Mouse (Mus musculus) spleen, postnatal 14 days (tissue): ENCODE data around the gene Gtpbp3.
"Not testable (repeated sequence)": the region's sequence is repeated elsewhere in the genome, so short reads cannot be mapped to it uniquely, and the experiment has no call there.

ENCODE experiments used
- DNase-seq, 2 experiments: peaks; one replicate each; pipeline ENCODE4 v3.0.0; 2021 to 2022; ENCODE audit warnings: low spot score in 2 of 2

Gtpbp3 gene

DNA sequence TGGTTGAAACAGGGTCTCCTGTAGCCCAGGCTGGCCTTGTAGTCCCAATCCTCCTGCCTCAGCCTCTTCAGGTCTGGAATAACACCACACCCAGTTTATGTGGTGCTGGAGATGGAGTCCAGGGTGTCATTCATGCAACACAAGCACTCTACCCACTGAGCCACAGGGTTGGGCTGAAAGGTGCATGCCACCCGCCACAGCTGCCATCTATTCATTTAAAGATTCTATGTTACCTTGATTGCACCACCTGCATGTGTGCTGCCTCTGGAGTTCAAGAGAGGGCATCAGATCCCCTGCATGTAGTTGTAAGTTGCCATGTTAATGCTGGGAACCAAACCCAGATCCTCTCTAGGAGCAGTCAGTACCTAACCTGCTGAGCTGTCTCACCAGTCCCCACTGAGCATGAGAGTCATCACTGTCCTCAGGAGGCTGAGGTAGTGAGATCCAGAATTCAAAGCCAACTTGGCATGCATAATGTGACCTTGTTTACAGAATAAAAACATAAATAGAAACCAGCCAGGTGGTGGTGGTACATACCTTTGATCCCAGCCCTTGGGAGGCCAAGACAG is 9.3 kb downstream of the Gtpbp3 start:
- DNase-seq, result no peak

DNA sequence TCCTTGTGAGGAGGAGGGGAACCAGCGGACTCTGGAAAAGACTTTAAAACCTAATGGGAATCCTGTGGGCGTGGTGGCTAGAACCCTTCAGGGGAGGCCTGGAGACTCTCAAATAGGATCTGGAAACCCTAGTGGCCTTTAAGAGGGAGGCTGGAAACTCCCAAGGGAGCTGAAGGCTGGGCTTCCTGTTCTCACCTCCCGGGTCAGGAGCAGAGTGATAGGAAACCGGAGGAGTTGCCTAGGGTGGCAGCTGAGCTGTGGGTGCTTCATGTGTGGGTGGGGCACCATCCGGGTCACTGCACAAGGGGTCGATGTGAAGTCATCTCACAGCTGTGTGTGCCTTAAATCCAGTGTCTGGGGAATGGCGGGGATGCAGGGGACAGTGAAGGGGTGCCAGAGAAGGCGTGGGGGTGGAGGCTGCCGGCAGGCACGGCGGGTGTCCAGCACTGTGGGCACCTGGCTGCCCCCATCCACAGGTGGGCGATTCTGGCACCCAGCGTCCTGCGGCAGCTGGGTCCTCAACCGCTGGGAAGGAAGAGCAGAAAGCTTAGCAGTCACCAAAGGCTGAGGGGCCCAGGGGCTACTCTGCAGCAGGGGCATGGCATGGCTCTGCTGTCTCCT is 10.1 kb downstream of the Gtpbp3 start:
- DNase-seq, result no peak

DNA sequence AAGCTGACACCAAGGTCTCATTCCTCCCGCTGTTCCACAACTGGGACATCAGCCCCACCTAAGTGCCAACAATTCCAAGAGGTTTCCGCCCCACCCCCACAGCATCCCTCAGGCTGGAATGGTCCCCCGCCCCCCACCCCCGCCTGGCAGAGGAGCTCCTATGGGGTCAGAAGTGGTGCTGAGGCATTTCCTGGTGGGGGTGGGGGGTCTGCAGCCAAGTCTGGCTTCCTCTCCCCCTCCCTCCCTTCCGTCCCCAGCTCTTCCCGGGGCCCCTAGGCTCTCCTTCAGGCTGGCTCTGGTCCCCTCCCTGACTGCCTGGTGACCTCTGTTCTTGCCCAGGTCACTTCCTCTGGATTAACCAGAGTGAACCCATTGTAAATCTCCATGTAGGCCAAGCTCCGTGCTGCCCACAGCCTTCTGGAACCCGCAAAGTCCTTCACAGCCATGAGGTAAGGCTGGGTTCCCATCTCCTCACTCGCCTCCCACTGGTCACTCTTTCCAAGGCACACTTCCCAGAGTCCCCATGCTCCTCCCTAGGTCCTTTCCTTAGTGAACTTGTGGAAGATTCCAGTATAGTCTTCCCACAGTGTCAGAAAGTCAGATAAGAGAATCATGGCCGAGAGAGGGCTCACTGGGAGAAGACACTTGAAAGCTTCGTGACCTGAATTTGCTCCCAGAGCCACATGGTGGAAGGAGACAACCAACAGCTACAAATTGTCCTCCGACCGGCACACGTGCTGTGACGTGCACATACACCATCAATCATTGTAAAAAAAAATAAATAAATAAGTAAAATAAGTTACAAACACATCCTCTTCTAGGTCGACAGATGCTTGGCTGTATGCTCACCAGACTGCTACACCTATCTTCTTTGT is 11.2 kb downstream of the Gtpbp3 start:
- DNase-seq, result no peak

DNA sequence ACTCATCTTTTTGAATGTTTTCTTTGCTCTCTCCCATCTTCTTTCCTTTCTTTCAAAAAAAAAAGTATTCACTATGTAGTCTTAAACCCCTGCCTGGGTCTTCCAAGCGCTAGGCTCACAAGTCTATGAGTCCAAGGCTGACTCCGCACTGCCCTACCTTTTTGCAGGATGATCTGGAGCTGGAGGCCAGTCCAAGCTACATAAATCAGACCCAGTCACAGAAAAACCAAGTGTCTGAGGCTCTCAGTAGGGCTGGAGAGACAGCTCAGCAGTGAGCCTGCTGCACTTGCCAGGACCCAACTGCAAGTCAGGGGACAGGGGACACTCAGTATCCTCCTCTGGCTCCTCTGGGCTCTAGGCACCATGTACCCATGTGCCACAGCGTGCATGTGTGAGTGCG is 16.4 kb downstream of the Gtpbp3 start:
- DNase-seq, result no peak

DNA sequence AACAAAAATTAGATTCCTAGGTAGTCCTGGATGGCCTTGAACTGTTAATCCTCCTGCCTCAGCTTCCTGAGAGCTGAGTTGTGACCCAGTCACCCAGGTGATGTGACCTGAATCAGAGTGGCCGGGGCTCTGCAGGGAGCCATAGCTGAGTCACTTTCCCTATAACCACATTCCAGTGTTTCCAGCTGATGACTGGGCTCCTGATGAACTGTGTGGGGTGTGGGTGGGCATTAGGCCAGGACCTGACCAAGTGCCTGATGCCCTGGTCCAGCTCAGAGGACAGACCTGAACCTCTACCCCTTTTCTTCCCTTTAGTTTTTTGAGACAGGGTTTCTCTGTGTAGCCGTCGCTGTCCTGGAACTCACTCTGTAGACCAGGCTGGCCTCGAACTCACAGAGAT is 17.4 kb downstream of the Gtpbp3 start:
- no peak for DNase-seq

DNA sequence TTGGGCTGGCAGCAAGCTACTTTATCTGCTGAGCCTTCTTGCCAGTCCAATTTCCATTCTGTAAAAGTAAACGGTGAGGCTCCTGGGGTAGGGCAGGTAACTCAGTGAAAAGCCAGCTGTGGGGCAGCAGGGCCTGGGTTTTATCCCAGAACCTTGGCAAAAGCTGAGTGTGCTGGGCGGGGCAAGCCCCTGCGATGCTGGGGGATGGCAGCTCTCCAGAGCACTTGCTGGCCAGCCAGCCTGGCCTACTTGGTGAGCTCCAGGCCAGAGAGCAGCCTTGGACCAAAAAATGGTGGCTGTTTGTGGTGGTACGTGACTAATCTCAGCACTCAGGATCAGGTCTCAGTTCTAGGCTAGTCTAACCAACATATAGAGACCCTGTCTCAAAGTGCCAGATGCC is 18.1 kb downstream of the Gtpbp3 start:
- DNase-seq, result no peak

DNA sequence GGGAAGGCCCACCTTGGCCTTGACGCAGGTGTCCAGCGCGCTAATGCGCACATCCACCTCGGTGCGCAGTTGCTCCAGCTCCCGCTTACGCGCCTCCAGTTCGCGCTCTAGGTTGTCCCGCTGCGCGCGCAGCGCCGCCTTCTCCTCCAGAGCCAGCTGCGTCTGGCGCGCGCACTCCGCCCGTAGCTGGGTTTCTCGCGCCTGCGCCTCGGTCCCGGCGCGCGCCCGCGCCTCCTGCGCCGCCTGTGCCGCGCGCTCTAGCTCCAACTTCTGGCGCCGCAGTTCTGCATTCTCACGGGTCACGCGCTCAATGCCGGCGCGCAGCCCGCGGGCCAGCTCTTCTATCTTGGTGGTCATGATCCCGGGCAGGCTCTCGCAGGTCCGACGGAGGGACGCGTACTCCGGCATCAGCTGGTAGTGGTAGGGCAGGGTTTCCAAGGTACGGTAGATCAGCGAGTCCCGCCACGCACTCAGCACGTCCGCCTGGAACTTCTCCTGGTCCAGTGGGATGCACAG is 19.7 kb downstream of the Gtpbp3 start:
- DNase-seq, result no peak

DNA sequence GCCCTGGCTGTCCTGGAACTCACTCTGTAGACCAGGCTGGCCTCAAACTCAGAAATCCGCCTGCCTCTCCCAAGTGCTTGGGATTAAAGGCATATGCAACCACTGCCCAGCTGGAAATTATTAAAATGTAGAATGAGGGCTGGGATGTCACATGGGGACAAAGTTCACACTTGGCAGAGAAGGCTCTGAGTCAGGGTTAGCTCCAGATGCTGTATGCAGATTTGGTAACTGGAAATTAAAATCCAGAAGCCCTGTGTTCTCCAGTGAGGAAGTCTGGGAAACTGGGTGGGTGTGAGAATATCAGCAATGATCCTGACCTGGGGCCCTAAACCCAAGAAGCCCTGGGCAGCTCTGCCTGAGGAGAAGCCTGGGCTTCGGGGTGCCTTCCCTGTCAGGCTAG is 21.4 kb downstream of the Gtpbp3 start:
- DNase-seq, result no peak

DNA sequence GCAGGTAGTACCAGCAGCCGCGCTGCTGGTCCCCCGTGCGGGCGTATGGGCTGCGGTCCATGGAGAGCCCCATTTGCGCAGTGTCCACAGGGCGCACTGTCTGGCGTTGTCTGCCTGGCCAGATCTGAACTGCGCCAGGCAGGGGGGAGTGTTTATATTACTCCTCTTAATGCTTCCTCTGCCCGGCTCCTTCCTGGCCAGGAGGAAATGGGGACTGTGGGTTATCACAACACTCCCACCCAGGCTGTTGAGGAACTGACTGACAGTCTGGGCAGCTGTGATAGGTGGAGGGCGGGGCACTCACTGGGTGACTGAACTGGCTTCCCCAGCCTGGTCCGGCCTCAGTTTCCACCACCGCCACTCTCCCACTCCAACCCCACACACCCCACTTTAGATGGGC is 23.7 kb downstream of the Gtpbp3 start, which contains the start of gene Plvap:
Gene Plvap, minus strand, starts transcription at position 109 of the 400 bp plus-strand sequence.
- DNase-seq, result no peak

DNA sequence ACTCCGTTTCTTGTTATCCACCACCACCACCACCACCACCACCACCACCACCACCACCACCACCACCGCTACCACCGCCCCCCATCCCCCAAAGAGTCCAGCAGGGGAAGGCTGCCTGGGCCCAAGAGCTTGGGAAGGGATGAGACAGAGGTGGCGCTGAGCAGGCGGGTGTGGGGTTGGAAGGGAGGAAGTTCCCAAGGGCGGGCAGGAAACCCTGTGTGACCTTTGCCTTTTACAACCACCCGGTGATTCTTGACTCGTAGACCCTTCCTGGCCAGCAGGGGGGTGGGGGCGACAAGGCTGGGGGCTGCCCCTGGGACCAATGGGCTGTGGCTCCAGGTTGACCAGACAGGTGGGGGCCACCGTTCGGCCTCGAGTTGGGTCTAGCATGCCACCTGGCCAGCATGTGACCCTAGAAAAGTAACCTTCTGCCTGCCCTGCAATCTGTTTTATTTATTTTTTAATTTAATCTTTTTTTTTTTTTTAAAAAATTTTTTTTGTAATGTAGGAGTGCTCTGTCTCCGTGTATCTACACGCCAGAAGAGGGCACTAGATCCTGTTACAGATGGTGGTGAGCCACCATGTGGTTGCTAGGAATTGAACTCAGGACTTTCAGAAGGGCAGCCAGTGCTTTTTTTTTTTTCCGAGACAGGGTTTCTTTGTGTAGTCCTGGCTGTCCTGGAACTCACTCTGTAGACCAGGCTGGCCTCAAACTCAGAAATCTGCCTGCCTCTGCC is 25.3 kb downstream of the Gtpbp3 start:
- DNase-seq, result no peak

DNA sequence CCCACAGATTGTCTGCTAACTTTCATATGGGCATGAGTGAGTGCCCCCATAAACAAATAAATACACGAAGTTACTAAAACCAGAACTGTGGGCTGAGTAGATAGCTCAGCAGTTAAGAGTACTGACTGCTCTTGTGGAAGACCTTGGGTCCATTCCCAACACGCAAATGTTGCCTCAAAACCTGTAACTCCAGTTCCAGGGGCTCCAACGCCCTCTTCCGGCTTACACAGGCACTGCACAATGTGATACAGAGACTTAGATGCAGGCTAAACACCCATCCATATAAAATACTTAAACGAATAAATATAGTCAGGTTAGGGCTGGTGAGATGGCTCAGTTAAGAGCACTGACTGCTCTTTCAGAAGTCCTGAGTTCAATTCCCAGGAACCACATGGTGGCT is 27.1 kb downstream of the Gtpbp3 start:
- DNase-seq, result no peak

DNA sequence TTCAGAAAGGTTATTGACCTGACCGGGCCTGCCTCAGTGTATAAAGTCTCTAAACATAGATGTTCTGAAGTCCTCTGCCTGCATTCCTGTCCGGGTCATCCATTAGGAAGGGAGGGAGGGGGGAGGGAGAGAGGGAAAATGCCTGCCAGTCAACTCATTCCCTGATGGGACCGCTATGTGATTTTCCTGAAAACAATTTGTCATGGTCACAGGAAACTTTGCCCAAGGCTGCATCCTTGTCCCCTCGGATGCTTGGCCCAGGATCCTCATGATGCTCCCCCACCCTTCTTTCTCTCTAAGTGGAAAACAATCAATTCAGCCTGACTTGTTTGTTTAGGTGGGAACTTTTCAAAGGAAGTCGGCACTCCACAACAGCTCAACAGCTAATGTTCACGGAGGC is 28.9 kb downstream of the Gtpbp3 start:
- DNase-seq, result no peak

DNA sequence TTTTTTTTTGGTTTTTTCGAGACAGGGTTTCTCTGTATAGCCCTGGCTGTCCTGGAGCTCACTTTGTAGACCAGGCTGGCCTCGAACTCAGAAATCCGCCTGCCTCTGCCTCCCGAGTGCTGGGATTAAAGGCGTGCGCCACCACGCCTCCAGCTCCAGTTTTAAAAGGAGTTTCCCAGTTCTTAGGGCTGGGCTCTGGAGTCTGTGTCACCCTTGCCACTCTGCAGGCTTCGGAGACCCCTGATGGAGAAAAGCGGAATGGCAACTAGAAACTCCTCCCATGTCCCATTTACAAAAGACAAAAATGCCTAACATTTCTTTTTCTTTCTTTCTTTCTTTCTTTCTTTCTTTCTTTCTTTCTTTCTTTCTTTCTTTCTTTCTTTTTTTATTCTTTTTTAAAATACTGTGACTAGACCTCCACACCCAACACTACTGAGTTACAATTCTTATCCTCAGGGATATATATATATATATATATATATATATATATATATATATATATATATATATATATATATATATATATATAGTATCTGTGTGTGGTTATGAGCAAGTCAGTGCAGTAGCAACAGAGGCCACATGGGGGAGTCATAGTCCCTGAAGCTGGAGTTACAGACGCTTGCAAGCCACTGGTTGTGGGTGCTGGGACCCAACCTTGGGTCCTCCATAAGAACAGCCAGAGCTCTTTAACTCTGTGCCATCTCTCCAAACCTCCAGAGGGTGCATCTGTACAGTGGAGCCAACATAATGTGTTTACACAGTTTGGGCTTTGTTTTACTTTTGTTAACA is 31.3 kb downstream of the Gtpbp3 start:
- not testable (repeated sequence) for DNase-seq

DNA sequence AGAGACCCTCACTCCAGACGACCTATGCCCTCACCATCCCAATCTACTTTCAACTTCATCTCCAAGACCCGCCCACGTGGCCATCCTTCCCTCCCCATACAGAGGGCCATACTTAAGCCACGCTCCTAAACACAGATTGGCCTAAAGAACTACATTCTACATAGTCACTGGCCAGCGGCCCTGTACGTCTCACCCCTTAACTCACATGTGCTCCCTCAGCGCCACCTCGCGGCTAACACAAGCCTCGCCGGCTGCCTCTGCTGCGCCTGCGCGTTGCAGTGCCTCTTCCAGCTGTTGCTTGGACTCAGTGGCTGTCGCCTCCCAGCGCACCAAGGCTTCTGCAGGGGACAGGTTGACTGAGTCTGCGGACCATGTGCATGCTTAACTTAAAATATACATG is 33.7 kb downstream of the Gtpbp3 start:
- peak; percentile 88 to 91 for DNase-seq

DNA sequence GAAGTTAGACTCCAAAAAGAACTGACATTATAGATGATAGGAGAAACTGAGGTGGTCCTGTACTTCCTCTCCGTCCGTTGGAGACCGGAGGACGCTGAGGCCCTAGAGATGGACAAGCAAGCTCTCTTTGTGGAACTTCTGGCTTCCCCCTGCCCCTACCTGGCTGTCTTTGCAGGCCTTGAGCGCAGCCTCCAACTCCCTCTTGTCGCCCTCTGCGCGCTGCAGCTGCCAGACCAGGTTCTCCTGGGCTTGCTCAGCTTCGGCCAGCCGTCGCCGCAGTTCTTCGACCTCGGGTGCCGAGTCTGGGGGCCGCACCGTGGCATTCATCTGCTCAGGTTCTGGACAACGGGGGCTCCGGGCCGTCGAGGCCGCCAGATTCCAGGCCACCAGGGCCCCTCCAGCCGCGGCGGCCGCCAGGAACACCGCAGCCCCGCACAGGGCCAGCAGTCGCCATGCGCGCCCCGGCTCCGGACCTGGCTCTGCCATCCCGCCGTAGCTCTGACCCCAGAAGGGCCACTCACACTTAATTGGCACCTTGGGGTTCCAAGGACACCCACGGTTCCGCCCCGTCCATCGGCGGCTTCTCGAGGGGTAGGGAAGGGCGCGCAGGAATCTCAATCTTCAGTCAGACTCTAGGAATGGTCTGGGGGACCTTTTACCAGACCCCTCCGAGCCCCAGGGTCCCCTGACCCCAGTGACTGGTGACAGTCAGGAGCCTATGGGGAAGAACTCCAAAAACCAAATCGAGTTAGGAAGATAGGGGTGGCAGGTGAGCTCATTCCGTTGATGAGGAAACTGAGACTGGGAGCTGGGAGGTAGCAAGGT is 37.5 kb downstream of the Gtpbp3 start, which contains the start of gene Ccdc194:
Gene Ccdc194, minus strand, starts transcription at position 486 of the 825 bp plus-strand sequence.
- no peak for DNase-seq

DNA sequence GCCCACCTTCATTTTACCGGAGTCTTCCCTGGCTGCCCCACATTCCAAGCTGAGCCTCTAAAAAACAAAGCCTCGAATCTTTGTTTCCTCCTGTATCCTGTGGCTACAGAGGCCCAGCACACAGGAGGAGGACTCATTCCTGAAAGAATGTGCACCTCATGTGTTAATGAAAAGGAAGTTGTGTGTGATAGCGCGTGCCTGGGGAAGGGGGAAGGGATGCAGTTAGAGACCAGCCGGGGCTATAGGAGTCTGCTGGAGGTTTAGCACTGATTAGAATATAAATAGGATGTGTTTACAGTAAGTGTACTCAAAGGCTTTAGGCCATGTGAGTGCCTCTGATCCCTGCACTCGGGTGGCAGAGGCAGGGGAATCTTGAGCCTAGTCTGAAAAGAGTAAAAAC is 38.4 kb downstream of the Gtpbp3 start:
- no peak for DNase-seq

DNA sequence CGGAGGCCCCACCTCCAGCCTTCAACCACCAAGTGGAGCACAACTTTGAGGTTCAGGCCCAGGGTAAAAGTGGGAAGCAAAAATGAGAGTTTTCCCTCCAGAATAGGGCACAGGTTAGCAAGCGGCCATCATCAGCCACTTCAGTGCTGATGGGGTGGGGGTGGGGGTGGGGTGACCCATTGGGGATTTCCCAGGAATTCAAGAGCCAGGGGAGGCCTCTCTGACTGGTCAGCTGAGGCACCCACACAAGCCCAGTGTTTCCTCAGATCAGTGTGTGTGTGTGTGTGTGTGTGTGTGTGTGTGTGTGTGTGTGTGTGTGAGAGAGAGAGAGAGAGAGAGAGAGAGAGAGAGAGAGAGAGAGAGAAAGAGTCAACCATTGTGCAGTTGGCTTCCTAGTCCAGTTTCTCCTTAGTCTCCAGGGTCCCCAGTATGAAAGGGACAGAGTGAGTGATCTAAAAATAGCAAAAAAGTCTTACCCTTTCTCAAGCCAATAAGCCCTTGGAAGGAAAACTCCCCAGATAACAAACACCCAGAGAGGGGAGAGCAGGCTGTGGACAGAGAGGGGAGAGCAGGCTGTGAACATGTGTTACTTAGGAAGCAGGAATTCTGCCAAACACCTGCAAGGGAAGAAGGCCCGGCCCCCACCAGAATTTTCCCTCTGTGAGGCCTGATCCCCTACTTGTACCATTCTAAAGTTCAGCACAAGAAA is 39.4 kb downstream of the Gtpbp3 start:
- DNase-seq, result no peak

DNA sequence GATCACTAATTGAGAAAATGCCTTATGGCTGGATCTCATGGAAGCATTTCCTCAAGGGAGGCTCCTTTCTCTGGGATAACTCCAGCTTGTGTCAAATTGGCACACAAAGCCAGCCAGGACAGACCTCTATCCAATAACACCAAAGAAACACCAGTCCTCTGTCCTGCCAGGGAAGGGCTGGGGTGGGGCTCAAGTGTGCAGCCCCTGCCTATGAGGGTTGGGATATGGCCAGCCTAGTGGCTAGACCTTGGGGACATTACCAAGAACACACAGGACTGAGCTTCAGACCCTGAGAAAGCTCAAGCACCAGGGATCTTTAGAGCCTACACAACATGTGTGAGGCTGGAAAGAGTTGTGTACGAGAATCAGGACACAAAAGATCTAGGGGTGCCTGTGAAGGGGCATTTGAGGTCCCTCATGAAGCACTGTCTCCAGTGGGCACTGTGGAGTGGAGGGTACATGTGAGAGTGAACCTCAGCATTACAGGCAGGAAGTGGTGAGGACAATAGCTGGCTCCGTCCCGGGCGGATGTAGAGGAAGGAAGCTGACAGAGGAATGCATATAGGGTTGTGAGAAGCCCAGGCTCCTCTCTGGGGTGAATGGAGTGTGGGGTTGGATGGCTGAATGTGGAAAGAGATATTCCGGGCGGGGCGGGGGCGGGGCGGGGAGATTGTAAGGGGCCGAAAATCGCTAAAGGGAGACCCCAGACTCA is 40.6 kb downstream of the Gtpbp3 start:
- DNase-seq, result no peak
